Comparison of ENCODE assay signal across 9 mouse cellular contexts in the genomic region with DNA sequence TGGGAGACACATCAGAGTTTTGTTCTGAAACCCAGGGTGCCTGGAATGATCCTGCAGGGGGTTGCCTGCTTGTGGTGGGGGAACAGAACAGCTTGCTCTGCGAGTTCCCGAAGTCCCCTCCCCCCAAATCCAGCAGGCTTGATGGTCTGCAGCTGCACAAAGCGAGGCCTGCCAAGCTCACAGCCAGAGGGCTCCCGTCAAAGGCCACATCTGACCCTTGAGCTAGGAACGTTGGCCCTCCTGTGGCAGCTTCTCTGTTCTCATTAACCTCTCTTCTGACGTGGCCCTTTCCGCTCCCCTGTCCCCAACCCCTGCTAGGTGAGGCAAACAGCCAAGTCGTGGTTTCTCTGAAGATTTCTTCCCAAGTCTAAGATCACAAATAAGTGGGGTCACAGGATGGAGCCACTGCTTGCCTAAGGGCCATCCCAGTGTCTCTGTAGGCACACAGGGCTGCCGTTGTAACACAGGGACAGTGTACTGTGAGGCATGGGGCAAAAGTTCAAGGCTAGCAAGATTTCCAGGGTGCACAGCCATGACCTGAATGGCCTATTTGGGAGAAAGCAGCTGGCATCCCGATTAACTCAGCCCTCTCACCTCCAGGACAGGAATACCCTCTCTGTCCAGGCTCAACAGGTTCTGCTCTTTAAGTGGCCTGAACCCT. TPM values are rescaled to one million over a fixed set of nuclear protein-coding genes. Genes with fewer than 3 reads are reported as not detected.
DNase-seq lines count a peak whose midpoint lies in the region; ATAC-seq and TF ChIP-seq lines count a peak whose summit lies in the region.
"Had no signal": no experiment of that assay in that cellular context is flagged by ENCODE, and none has a peak within 500 bp of the region (broad histone marks: within the 10 kb centered on the region; RNA-seq: fewer than 3 reads in every experiment).

No protein-coding gene starts in this region.

- intact Hi-C loops in gastrocnemius, postnatal 14 days (cut with DNase I; ENCODE audit: low total_unique reads) = loop anchor here (10.0 kb wide), 1 partner anchor 55 kb away; no protein-coding TSS in a partner anchor

- H3K9ac ChIP-seq in intestine, embryonic 14.5 days (ENCODE audit: low read length) = no peak overlapping the region
- no peak overlapping the region for H3K9ac ChIP-seq in intestine, postnatal 0 days (ENCODE audit: low read depth, low read length)
- H3K9ac ChIP-seq in embryonic facial prominence, embryonic 14.5 days (ENCODE audit: low read depth, low read length) = no peak overlapping the region

- peak; percentile 64 for DNase-seq in intestine, embryonic 14.5 days (ENCODE audit: low spot score)
- DNase-seq in embryonic facial prominence, embryonic 14.5 days (ENCODE audit: low spot score) = peak; percentile 56
- DNase-seq in kidney, postnatal 10 days = peak; percentile 78
- peak; percentile 64 for DNase-seq in midbrain, embryonic 10.5 days (ENCODE audit: low spot score)
- DNase-seq in gastrocnemius, postnatal 14 days = no peak
- no peak for DNase-seq in cerebellum, postnatal 14 days
- DNase-seq in ovary, postnatal 36 days (ENCODE audit: low spot score) = no peak

- H3K27ac ChIP-seq in intestine, embryonic 14.5 days (ENCODE audit: low read depth) = no peak overlapping the region; the same call in 1 of the 2 replicates
- no peak overlapping the region for H3K27ac ChIP-seq in intestine, postnatal 0 days (ENCODE audit: low read depth, low read length)
- H3K27ac ChIP-seq in embryonic facial prominence, embryonic 14.5 days (replicated peaks; ENCODE audit: low read depth, low read length) = no peak overlapping the region
- H3K27ac ChIP-seq in midbrain, embryonic 10.5 days (replicated peaks) = peak overlapping the region; percentile 74
- H3K27ac ChIP-seq: left cerebral cortex, adult 2 months had no signal

- H3K36me3 ChIP-seq in intestine, embryonic 14.5 days (ENCODE audit: control insufficient read depth, insufficient read depth, low read length) = no peaks in the 10 kb centered on the region
- no peaks in the 10 kb centered on the region for H3K36me3 ChIP-seq in intestine, postnatal 0 days (ENCODE audit: control insufficient read depth, insufficient read depth)
- H3K36me3 ChIP-seq in embryonic facial prominence, embryonic 14.5 days (ENCODE audit: control insufficient read depth, insufficient read depth, low read length) = no peaks in the 10 kb centered on the region
- H3K36me3 ChIP-seq in midbrain, embryonic 10.5 days = no peaks in the 10 kb centered on the region

- peaks cover 8% of the 10 kb centered on the region; the same call in 1 of the 2 replicates for H3K4me1 ChIP-seq in intestine, embryonic 14.5 days (replicated peaks; ENCODE audit: control insufficient read depth, insufficient read depth, low read length)
- no peaks in the 10 kb centered on the region for H3K4me1 ChIP-seq in intestine, postnatal 0 days (replicated peaks; ENCODE audit: control insufficient read depth, insufficient read depth, low read length)
- peaks cover 5% of the 10 kb centered on the region; the same call in 1 of the 2 replicates for H3K4me1 ChIP-seq in embryonic facial prominence, embryonic 14.5 days (ENCODE audit: control insufficient read depth, insufficient read depth, low read length)
- peaks cover 36% of the 10 kb centered on the region for H3K4me1 ChIP-seq in midbrain, embryonic 10.5 days

- no peak for TF ChIP-seq CTCF in intestine, postnatal 0 days (IDR thresholded peaks at IDR 0.05; ENCODE audit: low read depth)

- no peaks in the 10 kb centered on the region for H3K27me3 ChIP-seq in intestine, embryonic 14.5 days (replicated peaks; ENCODE audit: control insufficient read depth, insufficient read depth, low read length)
- no peaks in the 10 kb centered on the region for H3K27me3 ChIP-seq in intestine, postnatal 0 days (replicated peaks; ENCODE audit: control insufficient read depth, insufficient read depth, low read length)
- H3K27me3 ChIP-seq in embryonic facial prominence, embryonic 14.5 days (replicated peaks; ENCODE audit: control insufficient read depth, insufficient read depth, low read length) = no peaks in the 10 kb centered on the region
- H3K27me3 ChIP-seq in midbrain, embryonic 10.5 days (ENCODE audit: low read depth, poor library complexity, severe bottlenecking) = peaks cover 16% of the 10 kb centered on the region; the same call in 1 of the 2 replicates

- 0 out of 2 replicates have a peak, but pooled peaks have one; percentile 18 for ATAC-seq in intestine, embryonic 14.5 days (replicated peaks; ENCODE audit: low FRiP score, low TSS enrichment, low read depth)
- no peak for ATAC-seq in intestine, postnatal 0 days
- 0 out of 2 replicates have a peak, but pooled peaks have one; percentile 59 for ATAC-seq in embryonic facial prominence, embryonic 14.5 days (ENCODE audit: low read depth)

- no peaks in the 10 kb centered on the region for H3K9me3 ChIP-seq in intestine, embryonic 14.5 days (ENCODE audit: control insufficient read depth, low read length)
- no peaks in the 10 kb centered on the region for H3K9me3 ChIP-seq in intestine, postnatal 0 days (ENCODE audit: control insufficient read depth)
- no peaks in the 10 kb centered on the region for H3K9me3 ChIP-seq in embryonic facial prominence, embryonic 14.5 days (ENCODE audit: control insufficient read depth, low read length)
- no peaks in the 10 kb centered on the region for H3K9me3 ChIP-seq in midbrain, embryonic 10.5 days (replicated peaks)

- H3K4me3 ChIP-seq in intestine, embryonic 14.5 days (ENCODE audit: low read depth, low read length) = no peak overlapping the region
- H3K4me3 ChIP-seq in intestine, postnatal 0 days (ENCODE audit: low read depth, low read length) = no peak overlapping the region
- H3K4me3 ChIP-seq in embryonic facial prominence, embryonic 14.5 days (ENCODE audit: low read depth, low read length) = no peak overlapping the region
- no peak overlapping the region for H3K4me3 ChIP-seq in midbrain, embryonic 10.5 days
- H3K4me3 ChIP-seq: left cerebral cortex, adult 2 months had no signal

- no peak overlapping the region for H3K4me2 ChIP-seq in intestine, embryonic 14.5 days (ENCODE audit: low read length)
- no peak overlapping the region for H3K4me2 ChIP-seq in intestine, postnatal 0 days (replicated peaks; ENCODE audit: low read depth)
- no peak overlapping the region for H3K4me2 ChIP-seq in embryonic facial prominence, embryonic 14.5 days (ENCODE audit: low read depth, low read length)

- WGBS in intestine, embryonic 14.5 days = 20% methylated on average over 10 of the region's 10 CpGs
- WGBS in intestine, postnatal 0 days = 34% methylated on average over 10 of the region's 10 CpGs
- WGBS in embryonic facial prominence, embryonic 14.5 days = 8% methylated on average over 10 of the region's 10 CpGs
- 11% methylated on average over 10 of the region's 10 CpGs for WGBS in midbrain, embryonic 10.5 days

RNA-seq across cellular contexts. Expression of gene Slc6a12, which starts 12.9 kb away (rescaled TPM):
- polyA plus RNA-seq in intestine, embryonic 14.5 days (2014; fragmentation: Nextera tagmentation; extraction: Ambion mirVana) = not detected in 2 replicates
- polyA plus RNA-seq in intestine, postnatal 0 days (2015; fragmentation: Nextera tagmentation; extraction: Ambion mirVana) = 0.16 and 0.20 TPM in 2 replicates
- 0.78 and 1.4 TPM in 2 replicates for polyA plus RNA-seq in embryonic facial prominence, embryonic 14.5 days (2014; fragmentation: Nextera tagmentation; extraction: Ambion mirVana)
- polyA plus RNA-seq in midbrain, embryonic 10.5 days (2016; fragmentation: Nextera tagmentation; extraction: Ambion mirVana) = 0.10 TPM in 1 of 2 replicates, not detected in the other
- total RNA-seq in gastrocnemius, postnatal 14 days (2021) = under 1 TPM; 0.29 to 0.69 TPM

RNA-seq across cellular contexts. Expression of gene Slc6a13, which starts 30.0 kb away (rescaled TPM):
- 0.78 and 0.99 TPM in 2 replicates for polyA plus RNA-seq in intestine, embryonic 14.5 days (2014; fragmentation: Nextera tagmentation; extraction: Ambion mirVana)
- polyA plus RNA-seq in intestine, postnatal 0 days (2015; fragmentation: Nextera tagmentation; extraction: Ambion mirVana) = 0.21 and 0.40 TPM in 2 replicates
- polyA plus RNA-seq in embryonic facial prominence, embryonic 14.5 days (2014; fragmentation: Nextera tagmentation; extraction: Ambion mirVana) = 10.6 and 11.5 TPM in 2 replicates
- polyA plus RNA-seq in midbrain, embryonic 10.5 days (2016; fragmentation: Nextera tagmentation; extraction: Ambion mirVana) = 1.4 and 2.4 TPM in 2 replicates
- 1 to 10 TPM; 1.4 to 2.1 TPM for total RNA-seq in gastrocnemius, postnatal 14 days (2021)

Comparison
In these comparisons a context has a peak if more than half of its experiments do, and no peak if none do; other contexts are left out.
1. DNase-seq: peak in intestine, embryonic 14.5 days (single experiment), embryonic facial prominence, embryonic 14.5 days (single experiment), kidney, postnatal 10 days (single experiment) and midbrain, embryonic 10.5 days (single experiment); none in gastrocnemius, postnatal 14 days (single experiment), cerebellum, postnatal 14 days (0 of 2) and ovary, postnatal 36 days (single experiment).